Mouse (Mus musculus): ENCODE data around the gene Srp9. TPM values are rescaled to one million over a fixed set of nuclear protein-coding genes. Genes with fewer than 3 reads are reported as not detected.

Gene Srp9
- polyA plus RNA-seq, 1 experiment from 2014 or later: 141 TPM

- no peak for TF ChIP-seq CTCF (IDR thresholded peaks at IDR 0.05; ENCODE audit: low read depth)
- H3K27me3 ChIP-seq (ENCODE audit: insufficient read depth, low read length): no peaks in the 10 kb centered on the region
- no peak for DNase-seq
- H3K36me3 ChIP-seq (ENCODE audit: insufficient read depth): 0 out of 2 replicates have a peak, but pooled peaks cover 6% of the 10 kb centered on the region
- WGBS: 82% methylated on average over 4 of the region's 4 CpGs
- no peak overlapping the region for H3K9ac ChIP-seq
- H3K9me3 ChIP-seq (ENCODE audit: low read depth, low read length): no peaks in the 10 kb centered on the region
- H3K4me2 ChIP-seq: no peak overlapping the region
- no peak overlapping the region for H3K27ac ChIP-seq (ENCODE audit: low read depth)
- no peak overlapping the region for H3K4me3 ChIP-seq (ENCODE audit: low read depth, low read length)
- ATAC-seq (ENCODE audit: insufficient read depth): no peak
- H3K4me1 ChIP-seq (ENCODE audit: insufficient read depth): 0 out of 2 replicates have a peak, but pooled peaks cover 6% of the 10 kb centered on the region
Measured at GRCm38 (mm10) chr1:182122413-182122812, 2.1 kb upstream of the Srp9 start.

- DNase-seq (peak; percentile 92), ATAC-seq (ENCODE audit: insufficient read depth) (peak; percentile 97)
- Histone ChIP-seq H3K36me3 (ENCODE audit: insufficient read depth) (peaks cover 23% of the 10 kb centered on the region; the same call in 1 of the 2 replicates), H3K4me3 (ENCODE audit: low read depth, low read length) (peak overlapping the region; percentile 85), H3K27ac (ENCODE audit: low read depth) (peak overlapping the region; percentile 85), H3K4me1 (ENCODE audit: insufficient read depth) (0 out of 2 replicates have a peak, but pooled peaks cover 6% of the 10 kb centered on the region), H3K27me3 (ENCODE audit: insufficient read depth, low read length) (no peaks in the 10 kb centered on the region), H3K9me3 (ENCODE audit: low read depth, low read length) (no peaks in the 10 kb centered on the region), H3K9ac (peak overlapping the region; percentile 76), H3K4me2 (peak overlapping the region; percentile 82)
- no peak for TF ChIP-seq CTCF (IDR thresholded peaks at IDR 0.05; ENCODE audit: low read depth)
- 0% methylated on average over 33 of the region's 33 CpGs for WGBS
Measured at GRCm38 (mm10) chr1:182124924-182125368, 409 bp downstream of the Srp9 start.

GRCm38 (mm10) chr1:182130830-182131229 lies 6.3 kb downstream of the Srp9 start:
- H3K27me3 ChIP-seq (ENCODE audit: insufficient read depth, low read length): no peaks in the 10 kb centered on the region
- H3K36me3 ChIP-seq (ENCODE audit: insufficient read depth): peaks cover 39% of the 10 kb centered on the region
- H3K9me3 ChIP-seq (ENCODE audit: low read depth, low read length): no peaks in the 10 kb centered on the region
- H3K27ac ChIP-seq (ENCODE audit: low read depth): no peak overlapping the region
- no peak overlapping the region for H3K9ac ChIP-seq
- no peak for ATAC-seq (ENCODE audit: insufficient read depth)
- DNase-seq: peak; percentile 44
- WGBS: 51% methylated on average over 2 of the region's 2 CpGs
- 0 out of 2 replicates have a peak, but pooled peaks cover 2% of the 10 kb centered on the region for H3K4me1 ChIP-seq (ENCODE audit: insufficient read depth)
- peak; percentile 61 for TF ChIP-seq CTCF (IDR thresholded peaks at IDR 0.05; ENCODE audit: low read depth)
- H3K4me3 ChIP-seq (ENCODE audit: low read depth, low read length): no peak overlapping the region
- H3K4me2 ChIP-seq: no peak overlapping the region

- Histone ChIP-seq H3K4me3 (ENCODE audit: low read depth, low read length) (no peak overlapping the region), H3K27ac (ENCODE audit: low read depth) (no peak overlapping the region), H3K27me3 (ENCODE audit: insufficient read depth, low read length) (no peaks in the 10 kb centered on the region; the same call in 1 of the 2 replicates), H3K9ac (no peak overlapping the region), H3K4me1 (ENCODE audit: insufficient read depth) (no peaks in the 10 kb centered on the region), H3K4me2 (peak overlapping the region; percentile 23; the same call in 1 of the 2 replicates), H3K36me3 (ENCODE audit: insufficient read depth) (peaks cover 3% of the 10 kb centered on the region), H3K9me3 (ENCODE audit: low read depth, low read length) (no peaks in the 10 kb centered on the region)
- no peak for TF ChIP-seq CTCF (IDR thresholded peaks at IDR 0.05; ENCODE audit: low read depth)
- 42% methylated on average over 28 of the region's 28 CpGs for WGBS
- DNase-seq: no peak
- no peak for ATAC-seq (ENCODE audit: insufficient read depth)
Measured at GRCm38 (mm10) chr1:182137204-182138125, 12.9 kb downstream of the Srp9 start.

GRCm38 (mm10) chr1:182138172-182138571 lies 13.6 kb downstream of the Srp9 start:
- no peak overlapping the region for H3K4me2 ChIP-seq
- ATAC-seq (ENCODE audit: insufficient read depth) (no peak), DNase-seq (no peak)
- H3K36me3 ChIP-seq (ENCODE audit: insufficient read depth): no peaks in the 10 kb centered on the region
- no peak overlapping the region for H3K4me3 ChIP-seq (ENCODE audit: low read depth, low read length)
- no peaks in the 10 kb centered on the region; the same call in 1 of the 2 replicates for H3K27me3 ChIP-seq (ENCODE audit: insufficient read depth, low read length)
- no peaks in the 10 kb centered on the region for H3K9me3 ChIP-seq (ENCODE audit: low read depth, low read length)
- 65% methylated on average over 8 of the region's 8 CpGs for WGBS
- H3K27ac ChIP-seq (ENCODE audit: low read depth): no peak overlapping the region
- H3K9ac ChIP-seq: no peak overlapping the region
- no peak for TF ChIP-seq CTCF (IDR thresholded peaks at IDR 0.05; ENCODE audit: low read depth)
- no peaks in the 10 kb centered on the region for H3K4me1 ChIP-seq (ENCODE audit: insufficient read depth)

- H3K4me3 ChIP-seq (ENCODE audit: low read depth, low read length): no peak overlapping the region
- no peak overlapping the region for H3K4me2 ChIP-seq
- no peak for TF ChIP-seq CTCF (IDR thresholded peaks at IDR 0.05; ENCODE audit: low read depth)
- H3K27me3 ChIP-seq (ENCODE audit: insufficient read depth, low read length): no peaks in the 10 kb centered on the region; the same call in 1 of the 2 replicates
- DNase-seq: no peak
- H3K9me3 ChIP-seq (ENCODE audit: low read depth, low read length): no peaks in the 10 kb centered on the region
- 0 out of 2 replicates have a peak, but pooled peaks have one; percentile 21 for ATAC-seq (ENCODE audit: insufficient read depth)
- no peak overlapping the region for H3K9ac ChIP-seq
- H3K27ac ChIP-seq (ENCODE audit: low read depth): no peak overlapping the region
- no peaks in the 10 kb centered on the region for H3K36me3 ChIP-seq (ENCODE audit: insufficient read depth)
- WGBS: 25% methylated on average over 9 of the region's 9 CpGs
- H3K4me1 ChIP-seq (ENCODE audit: insufficient read depth): no peaks in the 10 kb centered on the region
Measured at GRCm38 (mm10) chr1:182139937-182140336, 15.4 kb downstream of the Srp9 start.

- Histone ChIP-seq H3K4me2 (no peak overlapping the region), H3K27ac (ENCODE audit: low read depth) (no peak overlapping the region), H3K9ac (no peak overlapping the region), H3K4me3 (ENCODE audit: low read depth, low read length) (no peak overlapping the region), H3K9me3 (ENCODE audit: low read depth, low read length) (no peaks in the 10 kb centered on the region), H3K36me3 (ENCODE audit: insufficient read depth) (no peaks in the 10 kb centered on the region), H3K4me1 (ENCODE audit: insufficient read depth) (no peaks in the 10 kb centered on the region), H3K27me3 (ENCODE audit: insufficient read depth, low read length) (no peaks in the 10 kb centered on the region; the same call in 1 of the 2 replicates)
- DNase-seq (peak; percentile 93), ATAC-seq (ENCODE audit: insufficient read depth) (peak; percentile 73; the same call in 1 of the 2 replicates)
- 4% methylated on average over 6 of the region's 6 CpGs for WGBS
- TF ChIP-seq CTCF (IDR thresholded peaks at IDR 0.05; ENCODE audit: low read depth): peak; percentile 95
Measured at GRCm38 (mm10) chr1:182140370-182140769, 15.8 kb downstream of the Srp9 start.
